Mouse (Mus musculus): ENCODE measurements around the gene Tmem39a. TPM values are rescaled to one million over a fixed set of nuclear protein-coding genes. Genes with fewer than 3 reads are reported as not detected.

The Tmem39a gene
- total and polyA plus RNA-seq, 3 experiments, result 38.1 to 352 (median 116) TPM

DNA sequence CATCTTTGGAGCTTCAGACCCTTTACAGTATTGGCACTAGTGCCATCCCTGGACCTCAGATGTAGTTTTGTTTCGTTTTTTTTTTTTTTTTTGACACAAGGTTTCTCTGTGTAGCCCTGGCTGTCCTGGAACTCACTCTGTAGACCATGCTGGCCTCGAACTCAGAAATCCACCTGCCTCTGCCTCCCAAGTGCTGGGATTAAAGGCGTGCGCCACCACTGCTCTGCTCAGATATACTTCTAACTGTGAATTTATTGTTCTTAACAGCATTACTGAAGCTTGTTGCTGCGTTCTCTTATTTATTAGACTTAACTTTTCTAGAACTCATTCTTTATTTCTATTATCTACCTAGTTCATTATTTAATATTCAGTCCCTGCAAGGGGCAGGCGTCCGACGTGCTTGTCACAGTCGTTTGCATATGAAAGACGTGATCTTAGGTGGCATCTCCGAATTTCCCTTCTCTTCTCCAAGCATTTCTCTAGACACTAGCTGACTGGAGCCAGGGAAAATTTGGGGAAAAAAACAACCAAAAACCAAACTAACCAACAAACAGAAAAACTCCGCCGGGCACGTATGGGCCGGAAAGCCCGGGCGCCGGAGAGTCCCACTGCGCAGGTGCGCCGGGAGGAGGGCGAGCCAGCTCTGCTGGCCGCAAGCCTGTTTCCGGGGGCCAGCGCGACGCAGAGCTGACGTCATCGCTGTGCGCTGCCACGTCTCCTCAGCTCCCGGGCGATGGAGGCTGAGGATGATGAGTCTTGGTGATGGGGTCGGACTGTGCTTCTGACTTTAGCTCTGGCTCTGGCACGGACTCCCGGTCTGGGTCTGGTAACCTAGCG is 3.9 kb downstream of the Tmem39a start:
- peak; percentile 92 for TF ChIP-seq SIN3A (IDR thresholded peaks at IDR 0.05; ENCODE audit: low read length)
- peak; percentile 97 for TF ChIP-seq NELFE (IDR thresholded peaks at IDR 0.05; ENCODE audit: low read depth, low read length)
- no peak for TF ChIP-seq CHD1 (IDR thresholded peaks at IDR 0.05; ENCODE audit: low read depth, low read length)
- no peak for TF ChIP-seq TAL1 (IDR thresholded peaks at IDR 0.05; ENCODE audit: low read length)
- TF ChIP-seq NRF1 (IDR thresholded peaks at IDR 0.05; ENCODE audit: insufficient read depth, low read depth, low read length, poor library complexity, severe bottlenecking), result peak; percentile 88
- TF ChIP-seq ELF1 (IDR thresholded peaks at IDR 0.05; ENCODE audit: low read depth, low read length), result peak; percentile 94
- TF ChIP-seq RCOR1 (IDR thresholded peaks at IDR 0.05; ENCODE audit: low read depth, low read length), result no peak
- no peak for TF ChIP-seq CHD2 (IDR thresholded peaks at IDR 0.05; ENCODE audit: low read length)
- TF ChIP-seq HCFC1 (IDR thresholded peaks at IDR 0.05; ENCODE audit: low read depth, low read length), result peak; percentile 93
- no peak for TF ChIP-seq MYB (IDR thresholded peaks at IDR 0.05; ENCODE audit: low read depth, low read length)
- peak; percentile 88 for TF ChIP-seq ZMIZ1 (IDR thresholded peaks at IDR 0.05; ENCODE audit: low read depth, low read length)
- TF ChIP-seq ZKSCAN1 (IDR thresholded peaks at IDR 0.05; ENCODE audit: low read depth, low read length), result no peak
- no peak for TF ChIP-seq USF2 (IDR thresholded peaks at IDR 0.05; ENCODE audit: borderline replicate concordance in 1 of 2, insufficient read depth in 1 of 2, low read depth in 1 of 2, low read length in 2 of 2)
- peak; percentile 30; the same call in 1 of the 2 replicates for TF ChIP-seq MAX (IDR thresholded peaks at IDR 0.05; ENCODE audit: low read length)
- no peak for TF ChIP-seq E2F4 (IDR thresholded peaks at IDR 0.05; ENCODE audit: borderline replicate concordance, low read depth, low read length)
- no peak for TF ChIP-seq USF1 (IDR thresholded peaks at IDR 0.05; ENCODE audit: low read depth, low read length)
- peak; percentile 67 for TF ChIP-seq TCF12 (IDR thresholded peaks at IDR 0.05; ENCODE audit: low read depth, low read length)
- no peak for TF ChIP-seq CTCF (IDR thresholded peaks at IDR 0.05 in 2 of 3, conservative IDR thresholded peaks at IDR 0.05 in 1 of 3; ENCODE audit: control insufficient read depth in 1 of 3, insufficient read depth in 1 of 3, low read depth in 2 of 3, low read length in 3 of 3, poor library complexity in 1 of 3, severe bottlenecking in 1 of 3)
- TF ChIP-seq EP300 (IDR thresholded peaks at IDR 0.05; ENCODE audit: low read depth in 1 of 2, low read length in 2 of 2), result peak in 1 of 2 experiments; percentile 32; a peak in 1 of 4 replicates
- TF ChIP-seq ZNF384 (IDR thresholded peaks at IDR 0.05; ENCODE audit: low read depth, low read length), result no peak; the same call in 1 of the 2 replicates
- TF ChIP-seq SMC3 (IDR thresholded peaks at IDR 0.05; ENCODE audit: low read depth, low read length), result no peak
- TF ChIP-seq RAD21 (IDR thresholded peaks at IDR 0.05; ENCODE audit: low read depth, low read length), result no peak
- TF ChIP-seq UBTF (IDR thresholded peaks at IDR 0.05; ENCODE audit: borderline replicate concordance, insufficient read depth, low read depth, low read length), result no peak
- peak; percentile 94 for TF ChIP-seq MXI1 (IDR thresholded peaks at IDR 0.05; ENCODE audit: low read depth, low read length)
- peak; percentile 66 for TF ChIP-seq ETS1 (IDR thresholded peaks at IDR 0.05; ENCODE audit: low read depth, low read length)
- 0 out of 2 replicates have a peak, but pooled peaks have one; percentile 18 for TF ChIP-seq POLR2AphosphoS5 (IDR thresholded peaks at IDR 0.05; ENCODE audit: borderline replicate concordance, low read depth, low read length)
- peak; percentile 85 for TF ChIP-seq POLR2AphosphoS2 (IDR thresholded peaks at IDR 0.05; ENCODE audit: low read length)
- TF ChIP-seq MAZ (IDR thresholded peaks at IDR 0.05; ENCODE audit: low read depth, low read length), result peak; percentile 100
- no peak for TF ChIP-seq JUND (IDR thresholded peaks at IDR 0.05; ENCODE audit: low read depth, low read length)
- no peak for TF ChIP-seq BHLHE40 (IDR thresholded peaks at IDR 0.05; ENCODE audit: borderline replicate concordance, low read depth, low read length)
- TF ChIP-seq ZC3H11A (IDR thresholded peaks at IDR 0.05; ENCODE audit: low read depth, low read length), result 0 out of 2 replicates have a peak, but pooled peaks have one; percentile 13
- TF ChIP-seq MAFK (IDR thresholded peaks at IDR 0.05; ENCODE audit: borderline replicate concordance, low read depth, low read length), result no peak
- no peak; the same call in 1 of the 2 replicates for TF ChIP-seq KAT2A (conservative IDR thresholded peaks at IDR 0.05; ENCODE audit: low read depth, low read length)
- TF ChIP-seq TBP (IDR thresholded peaks at IDR 0.05; ENCODE audit: low read depth, low read length), result peak; percentile 69; the same call in 1 of the 2 replicates
- peak; percentile 89 to 97 for TF ChIP-seq POLR2A (IDR thresholded peaks at IDR 0.05; ENCODE audit: control insufficient read depth in 1 of 2, insufficient read depth in 1 of 2, low read depth in 1 of 2, low read length in 2 of 2, poor library complexity in 1 of 2)
- Histone ChIP-seq H3K27me3 (ENCODE audit: control insufficient read depth in 1 of 2, insufficient read depth in 2 of 2, low read length in 2 of 2) (peaks cover 2 to 8% of the 10 kb centered on the region in 2 experiments; a peak in 3 of 4 replicates), H3K9ac (ENCODE audit: control insufficient read depth, low read depth, low read length, poor library complexity, severe bottlenecking) (peak overlapping the region; percentile 91), H3K27ac (ENCODE audit: control insufficient read depth, low read depth, low read length) (peak overlapping the region; percentile 83), H3K79me2 (ENCODE audit: control insufficient read depth, insufficient read depth, low read length, poor library complexity) (peaks cover 20% of the 10 kb centered on the region), H3K9me3 (replicated peaks; ENCODE audit: insufficient read depth, low read length) (no peaks in the 10 kb centered on the region), H3K4me3 (ENCODE audit: control insufficient read depth in 1 of 2, insufficient read depth in 1 of 2, low read depth in 2 of 2, low read length in 2 of 2) (peak overlapping the region; percentile 80 to 86), H3K4me1 (ENCODE audit: control insufficient read depth in 1 of 2, insufficient read depth in 2 of 2, low read length in 2 of 2) (no peaks in the 10 kb centered on the region; a peak in 1 of 4 replicates), H3K36me3 (ENCODE audit: control insufficient read depth in 1 of 2, insufficient read depth in 2 of 2, low read length in 2 of 2) (peaks cover 1 to 14% of the 10 kb centered on the region in 2 experiments)
- peak; percentile 96 for DNase-seq (ENCODE audit: low read depth, low spot score)

All from MEL (cell line).